Mouse (Mus musculus): ENCODE results near the gene Bysl. TPM values are rescaled to one million over a fixed set of nuclear protein-coding genes. Genes with fewer than 3 reads are reported as not detected.

The Bysl gene
- total RNA-seq, 1 experiment, result 51.8 TPM

- no peak overlapping the region for H3K27ac ChIP-seq (ENCODE audit: insufficient read depth, low read depth, low read length, poor library complexity, severe bottlenecking)
- no peak overlapping the region for H3K9ac ChIP-seq (ENCODE audit: insufficient read depth, low read depth, low read length, poor library complexity, severe bottlenecking)
- H3K4me3 ChIP-seq (ENCODE audit: insufficient read depth in 1 of 2, low read depth in 1 of 2, low read length in 2 of 2, poor library complexity in 1 of 2, severe bottlenecking in 1 of 2), result no peak overlapping the region
- in situ Hi-C loops (cut with MboI; ENCODE audit: low sequenced_read_pairs in 2 of 2, unreplicated experiment in 2 of 2), result no loop called here
- DNase-seq (ENCODE audit: low read depth, low spot score), result no peak
- H3K9me3 ChIP-seq (ENCODE audit: control insufficient read depth, insufficient read depth, low read depth, low read length), result no peaks in the 10 kb centered on the region
- TF ChIP-seq ZC3H11A (IDR thresholded peaks at IDR 0.05; ENCODE audit: borderline replicate concordance, low read depth, low read length) (no peak), HCFC1 (IDR thresholded peaks at IDR 0.05; ENCODE audit: borderline replicate concordance, insufficient read depth, low read length) (no peak), CHD2 (IDR thresholded peaks at IDR 0.05; ENCODE audit: low read depth, low read length) (no peak), ZNF384 (IDR thresholded peaks at IDR 0.05; ENCODE audit: low read depth, low read length) (no peak), MAFK (IDR thresholded peaks at IDR 0.05; ENCODE audit: insufficient read depth, low read depth, low read length) (no peak)
- H3K36me3 ChIP-seq (ENCODE audit: control insufficient read depth, insufficient read depth, low read length, poor library complexity, severe bottlenecking), result no peaks in the 10 kb centered on the region
- H3K4me1 ChIP-seq (ENCODE audit: control insufficient read depth in 2 of 2, insufficient read depth in 2 of 2, low read length in 2 of 2, poor library complexity in 1 of 2), result peaks cover 1 to 7% of the 10 kb centered on the region in 2 experiments; a peak in 2 of 4 replicates
These were observed 58.3 kb downstream of the Bysl start for GRCm38 (mm10) chr17:47552994-47553393.

DNA sequence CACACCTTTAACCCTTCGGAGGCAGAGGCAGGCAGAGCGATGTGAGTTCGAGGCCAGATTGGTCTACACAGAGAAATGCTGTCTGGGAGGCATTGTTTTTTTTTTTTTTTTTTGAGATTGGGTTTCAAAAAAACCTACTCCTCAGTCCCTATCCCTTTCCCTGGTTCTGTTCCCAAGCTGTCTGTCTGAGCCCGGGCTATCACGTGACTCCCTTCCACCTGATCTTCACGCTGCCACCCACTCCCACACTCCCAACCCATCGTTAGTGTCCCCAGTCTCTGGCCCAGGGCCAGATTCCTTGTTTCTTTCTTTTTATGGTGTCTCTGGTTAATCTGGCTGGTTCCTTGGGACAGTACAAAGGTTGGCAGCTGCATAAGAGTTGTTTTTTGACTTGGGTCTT is 60.2 kb downstream of the Bysl start:
- peaks cover 1 to 5% of the 10 kb centered on the region in 2 experiments; a peak in 2 of 4 replicates for H3K4me1 ChIP-seq (ENCODE audit: control insufficient read depth in 2 of 2, insufficient read depth in 2 of 2, low read length in 2 of 2, poor library complexity in 1 of 2)
- no peak overlapping the region for H3K4me3 ChIP-seq (ENCODE audit: insufficient read depth in 1 of 2, low read depth in 1 of 2, low read length in 2 of 2, poor library complexity in 1 of 2, severe bottlenecking in 1 of 2)
- in situ Hi-C loops (cut with MboI; ENCODE audit: low sequenced_read_pairs in 2 of 2, unreplicated experiment in 2 of 2), result no loop called here
- no peak for TF ChIP-seq ZNF384 (IDR thresholded peaks at IDR 0.05; ENCODE audit: low read depth, low read length)
- no peak for TF ChIP-seq MAFK (IDR thresholded peaks at IDR 0.05; ENCODE audit: insufficient read depth, low read depth, low read length)
- no peak for TF ChIP-seq ZC3H11A (IDR thresholded peaks at IDR 0.05; ENCODE audit: borderline replicate concordance, low read depth, low read length)
- TF ChIP-seq HCFC1 (IDR thresholded peaks at IDR 0.05; ENCODE audit: borderline replicate concordance, insufficient read depth, low read length), result no peak
- no peak for TF ChIP-seq CHD2 (IDR thresholded peaks at IDR 0.05; ENCODE audit: low read depth, low read length)
- DNase-seq (ENCODE audit: low read depth, low spot score), result no peak
- no peak overlapping the region for H3K9ac ChIP-seq (ENCODE audit: insufficient read depth, low read depth, low read length, poor library complexity, severe bottlenecking)
- H3K9me3 ChIP-seq (ENCODE audit: control insufficient read depth, insufficient read depth, low read depth, low read length), result no peaks in the 10 kb centered on the region
- H3K36me3 ChIP-seq (ENCODE audit: control insufficient read depth, insufficient read depth, low read length, poor library complexity, severe bottlenecking), result no peaks in the 10 kb centered on the region
- no peak overlapping the region for H3K27ac ChIP-seq (ENCODE audit: insufficient read depth, low read depth, low read length, poor library complexity, severe bottlenecking)

Other genes starting within 250 kb of the Bysl start
- 55.8 and 65.1 TPM in 2 replicates for gene Mrps10, start 242.6 kb downstream of the Bysl start, total RNA-seq (2012; rRNA removed)
- gene Guca1b, start 226.1 kb downstream of the Bysl start, total RNA-seq (2012; rRNA removed), result not detected in 2 replicates
- gene Guca1a, start 210.9 kb downstream of the Bysl start, total RNA-seq (2012; rRNA removed), result 10.7 and 12.2 TPM in 2 replicates
- gene AI661453, start 174.9 kb downstream of the Bysl start, total RNA-seq (2012; rRNA removed), result 1.5 and 2.2 TPM in 2 replicates
- 0.85 TPM in 2 replicates for gene 1700001C19Rik, start 174.1 kb downstream of the Bysl start, total RNA-seq (2012; rRNA removed)
- gene Taf8, start 109.2 kb downstream of the Bysl start, total RNA-seq (2012; rRNA removed), result 40.0 and 58.6 TPM in 2 replicates
- 125 and 131 TPM in 2 replicates for gene Ccnd3, start 106.4 kb downstream of the Bysl start, total RNA-seq (2012; rRNA removed)
- 43.4 and 46.1 TPM in 2 replicates for gene Med20, start 90 bp upstream of the Bysl start, total RNA-seq (2012; rRNA removed)
- 4.9 and 5.4 TPM in 2 replicates for gene Gm20517, start 97 bp upstream of the Bysl start, total RNA-seq (2012; rRNA removed)
- 10.0 and 15.5 TPM in 2 replicates for gene Usp49, start 19.2 kb upstream of the Bysl start, total RNA-seq (2012; rRNA removed)
- 54.7 and 55.8 TPM in 2 replicates for gene Tomm6, start 76.9 kb upstream of the Bysl start, total RNA-seq (2012; rRNA removed)
- gene Frs3, start 77.5 kb upstream of the Bysl start, total RNA-seq (2012; rRNA removed), result 8.4 and 15.9 TPM in 2 replicates
- 0.36 and 0.37 TPM in 2 replicates for gene Gm21981, start 83.0 kb upstream of the Bysl start, total RNA-seq (2012; rRNA removed)
- gene Prickle4, start 83.2 kb upstream of the Bysl start, total RNA-seq (2012; rRNA removed), result 0.71 and 1.7 TPM in 2 replicates
- gene Pgc, start 115.3 kb upstream of the Bysl start, total RNA-seq (2012; rRNA removed), result 1.7 and 3.7 TPM in 2 replicates
- 21.0 and 33.0 TPM in 2 replicates for gene Tfeb, start 125.5 kb upstream of the Bysl start, total RNA-seq (2012; rRNA removed)
- 15.6 and 25.0 TPM in 2 replicates for gene Mdfi, start 223.2 kb upstream of the Bysl start, total RNA-seq (2012; rRNA removed)

All from ES-E14 (cell line).